14 mouse cellular contexts compared by ENCODE assay signal in the genomic region with DNA sequence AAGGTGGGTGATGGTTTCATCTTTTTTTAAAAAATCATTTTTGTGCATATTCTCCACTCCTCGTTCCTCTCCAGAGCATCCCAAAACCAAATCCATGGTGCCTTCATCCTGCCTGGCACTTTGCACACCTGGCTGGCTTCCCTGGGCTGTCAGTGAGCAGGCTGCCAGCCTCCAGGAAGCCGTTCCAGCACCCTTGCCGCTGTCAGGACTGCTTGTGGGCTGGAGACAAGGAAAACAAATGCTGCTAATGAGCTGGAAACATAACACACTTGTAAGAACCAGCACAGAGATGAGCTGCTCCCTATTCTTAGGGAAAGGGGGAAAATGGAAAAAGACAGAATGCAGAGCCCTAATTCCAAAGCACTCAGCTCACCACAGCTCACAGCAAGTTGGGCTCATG.
A peak's percentile ranks its signal among the peaks of the same experiment; 100 is the strongest.
DNase-seq lines count a peak whose midpoint lies in the region; ATAC-seq and TF ChIP-seq lines count a peak whose summit lies in the region.
"Had no signal": no experiment of that assay in that cellular context is flagged by ENCODE, and none has a peak within 500 bp of the region (broad histone marks: within the 10 kb centered on the region; RNA-seq: fewer than 3 reads in every experiment).

No protein-coding gene starts in this region.

- DNase-seq in forebrain, embryonic 14.5 days (ENCODE audit: low spot score): peak; percentile 31
- peak; percentile 2 for DNase-seq in ovary, postnatal 36 days (ENCODE audit: low spot score)
- no peak for DNase-seq in ovary, adult 18-20 months (ENCODE audit: low spot score)
- no peak for DNase-seq in lung, postnatal 36 days
- no peak for DNase-seq in limb, embryonic 10.5 days (ENCODE audit: low spot score)
- DNase-seq: gastrocnemius, postnatal 25 days; kidney, adult 2 months; lung, adult 18-20 months had no signal

- H3K27ac ChIP-seq in forebrain, embryonic 14.5 days (ENCODE audit: low read depth, low read length): no peak overlapping the region; the same call in 1 of the 2 replicates
- H3K27ac ChIP-seq in forebrain, embryonic 12.5 days: no peak overlapping the region
- peak overlapping the region; percentile 30 for H3K27ac ChIP-seq in olfactory bulb, adult 2 months (ENCODE audit: insufficient read depth, low read depth, low read length)
- no peak overlapping the region for H3K27ac ChIP-seq in liver, embryonic 12.5 days
- H3K27ac ChIP-seq in limb, embryonic 10.5 days: no peak overlapping the region
- H3K27ac ChIP-seq: hindbrain, embryonic 14.5 days; neural tube, embryonic 12.5 days had no signal

- no peaks in the 10 kb centered on the region; the same call in 1 of the 2 replicates for H3K9me3 ChIP-seq in forebrain, embryonic 14.5 days (replicated peaks; ENCODE audit: control insufficient read depth, low read length)
- H3K9me3 ChIP-seq in forebrain, embryonic 12.5 days: no peaks in the 10 kb centered on the region
- no peaks in the 10 kb centered on the region for H3K9me3 ChIP-seq in liver, embryonic 12.5 days (replicated peaks)
- H3K9me3 ChIP-seq in limb, embryonic 10.5 days (replicated peaks): no peaks in the 10 kb centered on the region
- H3K9me3 ChIP-seq: neural tube, embryonic 12.5 days had no signal

- no peaks in the 10 kb centered on the region for H3K4me1 ChIP-seq in forebrain, embryonic 14.5 days (ENCODE audit: control insufficient read depth, insufficient read depth, low read length)
- peaks cover 3% of the 10 kb centered on the region; the same call in 1 of the 2 replicates for H3K4me1 ChIP-seq in forebrain, embryonic 12.5 days
- H3K4me1 ChIP-seq in olfactory bulb, adult 2 months (ENCODE audit: control insufficient read depth, insufficient read depth, low read length): peaks cover 5% of the 10 kb centered on the region
- H3K4me1 ChIP-seq in liver, embryonic 12.5 days: no peaks in the 10 kb centered on the region
- no peaks in the 10 kb centered on the region for H3K4me1 ChIP-seq in limb, embryonic 10.5 days
- H3K4me1 ChIP-seq: neural tube, embryonic 12.5 days had no signal

- no peak for TF ChIP-seq POLR2A in olfactory bulb, adult 2 months (IDR thresholded peaks at IDR 0.05; ENCODE audit: insufficient read depth, low read depth, low read length)

- H3K4me3 ChIP-seq in forebrain, embryonic 14.5 days (ENCODE audit: low read depth, low read length): no peak overlapping the region
- no peak overlapping the region for H3K4me3 ChIP-seq in forebrain, embryonic 12.5 days (replicated peaks)
- no peak overlapping the region for H3K4me3 ChIP-seq in olfactory bulb, adult 2 months (ENCODE audit: insufficient read depth, low read depth, low read length)
- no peak overlapping the region for H3K4me3 ChIP-seq in liver, embryonic 12.5 days
- H3K4me3 ChIP-seq in limb, embryonic 10.5 days: no peak overlapping the region
- H3K4me3 ChIP-seq: neural tube, embryonic 12.5 days had no signal

- no peaks in the 10 kb centered on the region for H3K36me3 ChIP-seq in forebrain, embryonic 14.5 days (ENCODE audit: control insufficient read depth, insufficient read depth, low read length)
- no peaks in the 10 kb centered on the region for H3K36me3 ChIP-seq in forebrain, embryonic 12.5 days (replicated peaks)
- H3K36me3 ChIP-seq in liver, embryonic 12.5 days: no peaks in the 10 kb centered on the region
- no peaks in the 10 kb centered on the region for H3K36me3 ChIP-seq in limb, embryonic 10.5 days
- H3K36me3 ChIP-seq: neural tube, embryonic 12.5 days had no signal

- 35% methylated on average over 3 of the region's 3 CpGs for WGBS in forebrain, embryonic 14.5 days
- WGBS in forebrain, embryonic 12.5 days: 64% methylated on average over 3 of the region's 3 CpGs
- 31% methylated on average over 3 of the region's 3 CpGs for WGBS in olfactory bulb, adult 2 months
- 52% methylated on average over 3 of the region's 3 CpGs for WGBS in liver, embryonic 12.5 days (ENCODE audit: insufficient replicate concordance)
- WGBS in limb, embryonic 10.5 days: 80% methylated on average over 3 of the region's 3 CpGs

- no peak for ATAC-seq in forebrain, embryonic 14.5 days
- ATAC-seq in forebrain, embryonic 12.5 days (ENCODE audit: low FRiP score): no peak
- no peak for ATAC-seq in liver, embryonic 12.5 days
- ATAC-seq: midbrain, embryonic 16.5 days had no signal

- H3K27me3 ChIP-seq in forebrain, embryonic 14.5 days (replicated peaks; ENCODE audit: control insufficient read depth, insufficient read depth, low read length): no peaks in the 10 kb centered on the region
- no peaks in the 10 kb centered on the region for H3K27me3 ChIP-seq in forebrain, embryonic 12.5 days
- no peaks in the 10 kb centered on the region for H3K27me3 ChIP-seq in liver, embryonic 12.5 days (replicated peaks)
- H3K27me3 ChIP-seq in limb, embryonic 10.5 days (ENCODE audit: low read depth, poor library complexity, severe bottlenecking): no peaks in the 10 kb centered on the region
- H3K27me3 ChIP-seq: neural tube, embryonic 12.5 days had no signal

- H3K4me2 ChIP-seq in forebrain, embryonic 14.5 days (ENCODE audit: low read length): no peak overlapping the region
- H3K4me2 ChIP-seq in forebrain, embryonic 12.5 days: no peak overlapping the region
- H3K4me2 ChIP-seq in liver, embryonic 12.5 days: no peak overlapping the region
- H3K4me2 ChIP-seq: hindbrain, embryonic 14.5 days; neural tube, embryonic 12.5 days had no signal

- no peak for TF ChIP-seq CTCF in olfactory bulb, adult 2 months (IDR thresholded peaks at IDR 0.05; ENCODE audit: insufficient read depth, low read depth, low read length)

- H3K9ac ChIP-seq in forebrain, embryonic 14.5 days (ENCODE audit: low read length): no peak overlapping the region
- no peak overlapping the region for H3K9ac ChIP-seq in forebrain, embryonic 12.5 days
- no peak overlapping the region for H3K9ac ChIP-seq in liver, embryonic 12.5 days
- H3K9ac ChIP-seq: hindbrain, embryonic 14.5 days; neural tube, embryonic 12.5 days had no signal

Comparison
In these comparisons a context has a peak if more than half of its experiments do, and no peak if none do; other contexts are left out.
1. DNase-seq: peak in forebrain, embryonic 14.5 days (single experiment) and ovary, postnatal 36 days (single experiment); none in ovary, adult 18-20 months (single experiment), lung, postnatal 36 days (single experiment) and limb, embryonic 10.5 days (single experiment).